Mouse (Mus musculus) lung, adult 2 months (tissue): Measurements from ENCODE around the gene Palld.

ENCODE experiments used
- CTCF ChIP-seq: fragments of 200-500 bp; IDR thresholded peaks from 2 replicates; pipeline ENCODE4 v1.5.1; 2011; ENCODE audit warnings: mild to moderate bottlenecking, low read length, control low read depth; ENCODE audit not compliant: insufficient read depth
- POLR2A ChIP-seq: fragments of 200-500 bp; IDR thresholded peaks from 2 replicates; pipeline ENCODE4 v1.6.1; 2011; ENCODE audit warnings: low read depth, mild to moderate bottlenecking, control low read depth, low read length, borderline replicate concordance; ENCODE audit errors: extremely low read depth

DNA sequence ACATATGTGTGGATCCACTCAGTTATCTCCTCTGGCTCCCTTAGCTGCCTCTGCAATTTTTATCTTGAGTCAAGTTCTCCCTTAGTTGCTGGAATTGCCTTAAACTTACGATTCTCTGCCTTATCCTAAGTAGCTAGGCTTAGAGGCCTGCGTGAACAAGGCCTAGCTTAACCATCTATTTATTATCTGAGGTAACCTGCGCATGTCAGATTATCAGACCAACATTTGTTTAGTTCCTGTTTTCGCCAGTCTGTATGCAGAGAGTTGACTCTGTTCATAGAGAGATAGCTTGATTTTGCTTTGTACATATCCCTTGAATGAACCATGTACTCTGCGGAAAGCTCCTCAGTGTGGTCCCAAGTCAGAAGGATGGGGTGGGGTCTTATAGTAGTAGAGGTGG, 113.2 kb downstream of the Palld start:
- TF ChIP-seq POLR2A = no peak
- TF ChIP-seq CTCF = no peak
